ENCODE assay signal across 51 mouse cellular contexts in the genomic region with DNA sequence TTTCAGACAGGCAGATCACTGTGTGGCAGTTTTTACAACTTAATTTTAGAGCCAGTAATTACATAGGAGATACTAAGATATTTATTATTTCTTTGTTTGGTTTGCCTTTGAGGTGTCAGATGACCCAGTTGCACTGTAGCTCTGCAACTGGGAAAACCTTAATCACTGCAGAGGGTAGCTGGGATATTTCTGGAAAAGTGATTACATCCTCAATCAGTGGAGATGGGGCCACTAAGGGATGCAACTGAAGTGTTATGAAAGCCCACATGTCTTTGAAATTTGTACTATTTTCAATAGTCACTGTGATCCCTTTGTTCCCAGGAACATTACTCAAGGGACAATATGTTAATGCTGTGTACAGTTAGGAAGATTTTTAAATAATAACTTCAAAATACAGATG. TPM values are rescaled to one million over a fixed set of nuclear protein-coding genes. Genes with fewer than 3 reads are reported as not detected.
"Had no signal": no experiment of that assay in that cellular context is flagged by ENCODE, and none has a peak within 500 bp of the region (broad histone marks: within the 10 kb centered on the region; RNA-seq: fewer than 3 reads in every experiment).

A gene (plus strand): TSS at position 301 of the 400 bp plus-strand sequence.

- H3K9ac ChIP-seq: heart, embryonic 12.5 days; heart, embryonic 13.5 days; heart, embryonic 15.5 days; hindbrain, embryonic 12.5 days; hindbrain, embryonic 13.5 days; hindbrain, embryonic 14.5 days; hindbrain, embryonic 15.5 days; intestine, embryonic 15.5 days; kidney, embryonic 15.5 days had no signal

- H3K27ac ChIP-seq: heart, embryonic 13.5 days; heart, embryonic 15.5 days; hindbrain, embryonic 10.5 days; hindbrain, embryonic 12.5 days; hindbrain, embryonic 13.5 days; hindbrain, embryonic 14.5 days; hindbrain, embryonic 15.5 days; hindbrain, postnatal 0 days; intestine, embryonic 15.5 days; kidney, embryonic 15.5 days; kidney, postnatal 0 days; layer of hippocampus, adult 2 months; left cerebral cortex, adult 2 months had no signal

- ATAC-seq: hindbrain, embryonic 16.5 days; hindbrain, postnatal 0 days; inflammation-experienced regulatory T-cells, adult 6 months; intestine, embryonic 15.5 days; intestine, embryonic 16.5 days; intestine, postnatal 0 days had no signal

- H3K4me3 ChIP-seq: heart, embryonic 12.5 days; heart, embryonic 13.5 days; heart, embryonic 15.5 days; hindbrain, embryonic 10.5 days; hindbrain, embryonic 12.5 days; hindbrain, embryonic 13.5 days; hindbrain, embryonic 15.5 days; intestine, embryonic 15.5 days; kidney, embryonic 15.5 days; layer of hippocampus, adult 2 months; left cerebral cortex, adult 2 months had no signal

- H3K36me3 ChIP-seq: heart, embryonic 12.5 days; heart, embryonic 13.5 days; heart, embryonic 15.5 days; hindbrain, embryonic 10.5 days; hindbrain, embryonic 12.5 days; hindbrain, embryonic 13.5 days; hindbrain, embryonic 15.5 days; intestine, embryonic 15.5 days; kidney, embryonic 15.5 days had no signal

- H3K27me3 ChIP-seq: heart, embryonic 12.5 days; heart, embryonic 13.5 days; heart, embryonic 15.5 days; hindbrain, embryonic 12.5 days; hindbrain, embryonic 13.5 days; hindbrain, embryonic 15.5 days; intestine, embryonic 15.5 days; kidney, embryonic 15.5 days had no signal

- H3K9me3 ChIP-seq: heart, embryonic 13.5 days; heart, embryonic 15.5 days; hindbrain, embryonic 10.5 days; hindbrain, embryonic 12.5 days; hindbrain, embryonic 13.5 days; hindbrain, embryonic 15.5 days; intestine, embryonic 15.5 days; kidney, embryonic 15.5 days had no signal

- DNase-seq: heart, postnatal 10 days; heart, postnatal 14 days; heart, postnatal 36 days; heart, postnatal 4 days; kidney, adult 18-20 months; kidney, adult 2 months; kidney, adult 8-10 months; kidney, adult 9 months; kidney, postnatal 10 days; kidney, postnatal 14 days; kidney, postnatal 25 days; kidney, postnatal 36 days; kidney, postnatal 4 days; layer of hippocampus, adult 9-11 months; layer of hippocampus, postnatal 36 days had no signal

- H3K4me2 ChIP-seq: heart, embryonic 11.5 days; heart, embryonic 12.5 days; heart, embryonic 13.5 days; heart, embryonic 15.5 days; hindbrain, embryonic 12.5 days; hindbrain, embryonic 13.5 days; hindbrain, embryonic 14.5 days; hindbrain, embryonic 15.5 days; intestine, embryonic 15.5 days; kidney, embryonic 15.5 days had no signal

- H3K4me1 ChIP-seq: heart, embryonic 12.5 days; heart, embryonic 13.5 days; heart, embryonic 15.5 days; hindbrain, embryonic 10.5 days; hindbrain, embryonic 12.5 days; hindbrain, embryonic 13.5 days; hindbrain, embryonic 15.5 days; intestine, embryonic 15.5 days; kidney, embryonic 15.5 days had no signal

RNA-seq across cellular contexts. Expression of the gene that starts here (rescaled TPM):
- total RNA-seq: heart, postnatal 10 days; heart, postnatal 14 days; heart, postnatal 25 days; heart, postnatal 36 days; heart, postnatal 4 days; hematopoietic stem cell, adult 5-6 weeks; hindbrain, postnatal 0 days; layer of hippocampus, adult 18-20 months; layer of hippocampus, adult 2 months; layer of hippocampus, adult 8-10 months; layer of hippocampus, postnatal 10 days; layer of hippocampus, postnatal 14 days; layer of hippocampus, postnatal 25 days; layer of hippocampus, postnatal 36 days; left cerebral cortex, adult 18-20 months; left cerebral cortex, adult 2 months; left cerebral cortex, adult 8-10 months had no signal
- polyA plus RNA-seq: heart, embryonic 11.5 days; heart, embryonic 12.5 days; heart, embryonic 13.5 days; heart, embryonic 14.5 days; heart, embryonic 15.5 days; heart, embryonic 16.5 days; heart, postnatal 0 days; hindbrain, embryonic 10.5 days; hindbrain, embryonic 11.5 days; hindbrain, embryonic 12.5 days; hindbrain, embryonic 13.5 days; hindbrain, embryonic 14.5 days; hindbrain, embryonic 15.5 days; hindbrain, embryonic 16.5 days; hindbrain, postnatal 0 days; inflammation-experienced regulatory T-cells, adult 6 months; intestine, embryonic 14.5 days; intestine, embryonic 15.5 days; intestine, embryonic 16.5 days; intestine, postnatal 0 days; kidney, adult 2 months; kidney, embryonic 14.5 days; kidney, embryonic 15.5 days; kidney, embryonic 16.5 days; kidney, postnatal 0 days; large intestine, adult 2 months had no signal
